Mouse (Mus musculus): Measurements from ENCODE around the gene Spag7.

GRCm38 (mm10) chr11:70637764-70638163, 31.5 kb downstream of the Spag7 start:
- TF ChIP-seq POLR2A (IDR thresholded peaks at IDR 0.05; ENCODE audit: insufficient read depth, low read depth, low read length), result no peak
- TF ChIP-seq CTCF (IDR thresholded peaks at IDR 0.05; ENCODE audit: insufficient read depth, low read depth, low read length), result no peak
